Mouse (Mus musculus): ENCODE data around the gene 1110012L19Rik.
"Not testable (repeated sequence)": the region's sequence is repeated elsewhere in the genome, so short reads cannot be mapped to it uniquely, and the experiment has no call there.

- not testable (repeated sequence) for TF ChIP-seq EP300, CTCF (IDR thresholded peaks at IDR 0.05)
Measured at GRCm38 (mm10) chrX:70425473-70425872, 39.8 kb downstream of the 1110012L19Rik start.
